36 mouse cellular contexts compared by ENCODE assay signal in the genomic region with DNA sequence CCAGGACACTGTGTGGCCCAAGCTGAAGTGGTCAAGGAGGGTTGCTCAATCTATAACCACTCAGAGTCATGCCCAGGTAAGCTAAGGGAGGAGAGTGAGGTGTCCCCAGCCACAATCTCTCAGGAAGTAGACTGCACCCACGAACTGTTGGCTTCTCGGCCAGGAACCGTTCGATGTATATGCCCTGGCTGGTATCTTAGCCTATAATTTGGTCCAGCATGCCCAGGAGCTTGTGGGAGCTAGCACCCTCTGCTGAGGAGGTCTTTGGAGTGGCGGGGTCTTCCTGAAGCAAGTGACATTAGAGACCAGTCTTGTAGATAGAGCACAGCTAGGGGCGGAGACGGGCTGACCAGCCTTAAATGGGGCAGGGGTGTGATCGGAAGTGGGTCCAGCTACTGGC. TPM values are rescaled to one million over a fixed set of nuclear protein-coding genes. Genes with fewer than 3 reads are reported as not detected.
"Had no signal": no experiment of that assay in that cellular context is flagged by ENCODE, and none has a peak within 500 bp of the region (broad histone marks: within the 10 kb centered on the region; RNA-seq: fewer than 3 reads in every experiment).

No protein-coding gene starts in this region.

- H3K4me3 ChIP-seq: limb, embryonic 15.5 days; liver, embryonic 12.5 days; liver, embryonic 13.5 days; liver, embryonic 15.5 days; megakaryocyte, embryonic 14.5 days; midbrain, embryonic 12.5 days; midbrain, embryonic 15.5 days; myocyte; neural tube, embryonic 13.5 days had no signal

- H3K9me3 ChIP-seq: limb, embryonic 10.5 days; limb, embryonic 12.5 days; limb, embryonic 13.5 days; limb, embryonic 15.5 days; liver, embryonic 12.5 days; liver, embryonic 13.5 days; liver, embryonic 15.5 days; lung, embryonic 15.5 days; megakaryocyte, embryonic 14.5 days; midbrain, embryonic 10.5 days; midbrain, embryonic 12.5 days; midbrain, embryonic 13.5 days; midbrain, embryonic 15.5 days; neural tube, embryonic 12.5 days; neural tube, embryonic 13.5 days had no signal

- H3K36me3 ChIP-seq: limb, embryonic 10.5 days; limb, embryonic 12.5 days; limb, embryonic 13.5 days; limb, embryonic 15.5 days; liver, embryonic 12.5 days; liver, embryonic 13.5 days; liver, embryonic 15.5 days; lung, embryonic 15.5 days; midbrain, embryonic 10.5 days; midbrain, embryonic 12.5 days; midbrain, embryonic 13.5 days; midbrain, embryonic 15.5 days; neural tube, embryonic 12.5 days; neural tube, embryonic 13.5 days had no signal

- H3K4me2 ChIP-seq: liver, embryonic 15.5 days; midbrain, embryonic 11.5 days; midbrain, embryonic 12.5 days had no signal

- ATAC-seq: liver, embryonic 12.5 days; midbrain, embryonic 13.5 days; midbrain, embryonic 16.5 days had no signal

- H3K9ac ChIP-seq: limb, embryonic 13.5 days; limb, embryonic 15.5 days; liver, embryonic 14.5 days; liver, embryonic 15.5 days; lung, embryonic 15.5 days; midbrain, embryonic 12.5 days; midbrain, embryonic 13.5 days; neural tube, embryonic 12.5 days; neural tube, embryonic 13.5 days had no signal

- H3K27ac ChIP-seq: limb, embryonic 13.5 days; limb, embryonic 15.5 days; liver, embryonic 12.5 days; liver, embryonic 13.5 days; liver, embryonic 14.5 days; liver, embryonic 15.5 days; lung, embryonic 15.5 days; macrophage; midbrain, embryonic 12.5 days; midbrain, embryonic 13.5 days; midbrain, embryonic 15.5 days; neural tube, embryonic 12.5 days; neural tube, embryonic 13.5 days had no signal

- DNase-seq: left cerebral cortex, postnatal 4 days; liver; liver, embryonic 13.5 days; lung, adult 18-20 months; lung, embryonic 14.5 days; lung, postnatal 10 days; lung, postnatal 14 days; lung, postnatal 36 days; lung, postnatal 4 days; midbrain, embryonic 14.5 days had no signal

RNA-seq across cellular contexts. Expression of a gene that starts 9.4 kb away (rescaled TPM):
- total RNA-seq: liver, adult 2 months; megakaryocyte, adult 5-6 weeks; megakaryocyte-erythroid progenitor cell, adult 5-6 weeks; monocyte, adult 5-6 weeks had no signal
- polyA plus RNA-seq: limb, embryonic 15.5 days; liver, adult 2 months; liver, embryonic 11.5 days; liver, embryonic 12.5 days; liver, embryonic 13.5 days; liver, embryonic 14.5 days; liver, embryonic 15.5 days; liver, embryonic 16.5 days; lung, embryonic 14.5 days; macrophage had no signal

RNA-seq across cellular contexts. Expression of a gene that starts 9.8 kb away (rescaled TPM):
- total RNA-seq: liver, adult 2 months; megakaryocyte progenitor cell, adult 5-6 weeks; megakaryocyte, adult 5-6 weeks; megakaryocyte-erythroid progenitor cell, adult 5-6 weeks; monocyte, adult 5-6 weeks had no signal
- polyA plus RNA-seq: liver, adult 2 months; liver, embryonic 15.5 days; macrophage had no signal

RNA-seq across cellular contexts. Expression of a gene that starts 41.2 kb away (rescaled TPM):
- polyA plus RNA-seq: macrophage had no signal
